Mouse (Mus musculus) cerebellum, adult 2 months (tissue): ENCODE data around the gene Ntn1. TPM values are rescaled to one million over a fixed set of nuclear protein-coding genes. Genes with fewer than 3 reads are reported as not detected.

Experiments
- DNase-seq, 2 experiments: peaks; one replicate each; pipeline ENCODE4 v3.0.0; 2021
- H3K27ac ChIP-seq: fragments of 200-500 bp; 2 replicates; pipeline ENCODE4 v1.5.1; 2012; ENCODE audit warnings: low read length, control low read depth, inconsistent platforms; ENCODE audit not compliant: insufficient read depth
- H3K27me3 ChIP-seq: fragments of 200-500 bp; 2 replicates; pipeline ENCODE4 v1.6.1; 2012; ENCODE audit warnings: inconsistent platforms, mild to moderate bottlenecking, low read length, moderate library complexity; ENCODE audit not compliant: control insufficient read depth, insufficient read depth
- H3K4me1 ChIP-seq: fragments of 200-500 bp; 2 replicates; pipeline ENCODE4 v1.6.1; 2011; ENCODE audit warnings: low read length; ENCODE audit not compliant: control insufficient read depth, insufficient read depth
- H3K4me3 ChIP-seq: fragments of 200-500 bp; replicated peaks from 2 replicates; pipeline ENCODE3; 2011; ENCODE audit warnings: mild to moderate bottlenecking, low read depth, low read length, control low read depth; ENCODE audit not compliant: insufficient read depth
- CTCF ChIP-seq: fragments of 200-500 bp; IDR thresholded peaks from 2 replicates; pipeline ENCODE4 v1.5.1; 2011; ENCODE audit warnings: low read depth, mild to moderate bottlenecking, control low read depth, low read length, moderate library complexity, borderline replicate concordance; ENCODE audit not compliant: insufficient read depth
- POLR2A ChIP-seq: fragments of 200-500 bp; IDR thresholded peaks from 2 replicates; pipeline ENCODE4 v1.6.1; 2011; ENCODE audit warnings: low read length, control low read depth, borderline replicate concordance; ENCODE audit not compliant: insufficient read depth
- whole genome bisulfite sequencing: fragments of 180-500 bp; shearing (Covaris S2); methylation state at CpG from one replicate; pipeline ENCODE4 v1.1.7; 2018; 5-methylcytosine and 5-hydroxymethylcytosine counted together
- polyA plus RNA-seq: library from polyadenylated mRNA; depleted of rRNA; stranded (reverse); fragments of >200 nt; gene quantifications from 2 replicates; pipeline ENCODE4 v1.2.3, GENCODE M21; 2012

Gene Ntn1
- polyA plus RNA-seq, 1 experiment, result 22.0 TPM

GRCm38 (mm10) chr11:68211924-68212578, 188.6 kb downstream of the Ntn1 start:
- H3K27ac ChIP-seq, result no peak overlapping the region
- no peak for TF ChIP-seq POLR2A
- peak; percentile 27; the same call in 1 of the 2 replicates for TF ChIP-seq CTCF
- H3K27me3 ChIP-seq, result no peaks in the 10 kb centered on the region
- no peak overlapping the region for H3K4me3 ChIP-seq
- no peak for DNase-seq
- WGBS, result 63% methylated on average over 8 of the region's 8 CpGs
- peaks cover 6% of the 10 kb centered on the region; the same call in 1 of the 2 replicates for H3K4me1 ChIP-seq

GRCm38 (mm10) chr11:68210714-68211113, 189.9 kb downstream of the Ntn1 start:
- Histone ChIP-seq H3K27ac (no peak overlapping the region), H3K4me1 (peaks cover 6% of the 10 kb centered on the region; the same call in 1 of the 2 replicates), H3K4me3 (no peak overlapping the region), H3K27me3 (no peaks in the 10 kb centered on the region)
- 79% methylated on average over 5 of the region's 5 CpGs for WGBS
- TF ChIP-seq CTCF (no peak), POLR2A (no peak)
- no peak for DNase-seq

GRCm38 (mm10) chr11:68209506-68209905, 191.1 kb downstream of the Ntn1 start:
- Histone ChIP-seq H3K27me3 (no peaks in the 10 kb centered on the region), H3K4me1 (peaks cover 6% of the 10 kb centered on the region; the same call in 1 of the 2 replicates), H3K27ac (no peak overlapping the region), H3K4me3 (no peak overlapping the region)
- no peak for DNase-seq
- WGBS, result 83% methylated on average over 4 of the region's 4 CpGs
- TF ChIP-seq CTCF (no peak), POLR2A (no peak)

- Histone ChIP-seq H3K4me3 (no peak overlapping the region), H3K4me1 (peaks cover 11% of the 10 kb centered on the region), H3K27ac (no peak overlapping the region), H3K27me3 (no peaks in the 10 kb centered on the region)
- TF ChIP-seq POLR2A (no peak), CTCF (no peak)
- WGBS, result 64% methylated on average over 1 of the region's 1 CpGs
- no peak for DNase-seq
These were observed 192.0 kb downstream of the Ntn1 start for GRCm38 (mm10) chr11:68208582-68208981.

- TF ChIP-seq CTCF, result no peak
- no peak for TF ChIP-seq POLR2A
- Histone ChIP-seq H3K27ac (no peak overlapping the region), H3K27me3 (no peaks in the 10 kb centered on the region), H3K4me3 (no peak overlapping the region), H3K4me1 (peaks cover 15% of the 10 kb centered on the region)
- WGBS, result 88% methylated on average over 2 of the region's 2 CpGs
- DNase-seq, result no peak
These were observed 192.6 kb downstream of the Ntn1 start for GRCm38 (mm10) chr11:68208023-68208422.

- Histone ChIP-seq H3K27me3 (no peaks in the 10 kb centered on the region), H3K27ac (peak overlapping the region; percentile 55; the same call in 1 of the 2 replicates), H3K4me3 (no peak overlapping the region), H3K4me1 (peaks cover 11% of the 10 kb centered on the region)
- 77% methylated on average over 10 of the region's 10 CpGs for WGBS
- DNase-seq, result peak in 1 of 2 experiments; percentile 45
- TF ChIP-seq POLR2A (no peak), CTCF (no peak)
These were observed 194.9 kb downstream of the Ntn1 start for GRCm38 (mm10) chr11:68205572-68206229.

GRCm38 (mm10) chr11:68204407-68204806, 196.2 kb downstream of the Ntn1 start:
- H3K4me3 ChIP-seq, result no peak overlapping the region
- no peaks in the 10 kb centered on the region for H3K27me3 ChIP-seq
- peaks cover 11% of the 10 kb centered on the region for H3K4me1 ChIP-seq
- no peak overlapping the region for H3K27ac ChIP-seq
- no peak for DNase-seq
- 85% methylated on average over 5 of the region's 5 CpGs for WGBS
- TF ChIP-seq POLR2A, result no peak
- no peak for TF ChIP-seq CTCF

- TF ChIP-seq CTCF, result no peak
- no peak for TF ChIP-seq POLR2A
- Histone ChIP-seq H3K4me3 (no peak overlapping the region), H3K27ac (no peak overlapping the region), H3K27me3 (no peaks in the 10 kb centered on the region), H3K4me1 (peaks cover 11% of the 10 kb centered on the region)
- 56% methylated on average over 10 of the region's 10 CpGs for WGBS
- no peak for DNase-seq
These were observed 196.8 kb downstream of the Ntn1 start for GRCm38 (mm10) chr11:68203658-68204315.
